Mouse (Mus musculus) urinary bladder, postnatal 10 days (tissue): ENCODE data around the gene Ptges2.
"Not testable (repeated sequence)": the region's sequence is repeated elsewhere in the genome, so short reads cannot be mapped to it uniquely, and the experiment has no call there.

Experiments used
- DNase-seq: peaks from one replicate; pipeline ENCODE4 v3.0.0; 2022; ENCODE audit warnings: low spot score

Gene Ptges2

GRCm38 (mm10) chr2:32395484-32395945, at the start of gene Ptges2:
Gene Ptges2 (plus strand): TSS chr2:32395896.
- DNase-seq = peak; percentile 63

- DNase-seq = no peak
Observed at GRCm38 (mm10) chr2:32347019-32347418, 48.7 kb upstream of the Ptges2 start.

- no peak for DNase-seq
Observed at GRCm38 (mm10) chr2:32348311-32348710, 47.4 kb upstream of the Ptges2 start.

GRCm38 (mm10) chr2:32349625-32350255, 46.0 kb upstream of the Ptges2 start:
- no peak for DNase-seq

- DNase-seq = no peak
Observed at GRCm38 (mm10) chr2:32350471-32351051, 45.1 kb upstream of the Ptges2 start.

GRCm38 (mm10) chr2:32351471-32351961, 44.2 kb upstream of the Ptges2 start:
- DNase-seq = no peak

- DNase-seq = no peak
Observed at GRCm38 (mm10) chr2:32352151-32353006, 43.3 kb upstream of the Ptges2 start, which contains the start of gene Ciz1. Gene Ciz1 (plus strand): TSS chr2:32352327.

GRCm38 (mm10) chr2:32353007-32353542, 42.6 kb upstream of the Ptges2 start, which contains the start of gene Dnm1:
Gene Dnm1 (minus strand): TSS chr2:32353338.
- DNase-seq = peak; percentile 78

- DNase-seq = no peak
Observed at GRCm38 (mm10) chr2:32353836-32354235, 41.9 kb upstream of the Ptges2 start.

GRCm38 (mm10) chr2:32354336-32354895, 41.3 kb upstream of the Ptges2 start:
- no peak for DNase-seq

GRCm38 (mm10) chr2:32356216-32356615, 39.5 kb upstream of the Ptges2 start:
- no peak for DNase-seq

- no peak for DNase-seq
Observed at GRCm38 (mm10) chr2:32357710-32358109, 38.0 kb upstream of the Ptges2 start.

- no peak for DNase-seq
Observed at GRCm38 (mm10) chr2:32358381-32358780, 37.3 kb upstream of the Ptges2 start.

GRCm38 (mm10) chr2:32360741-32361140, 35.0 kb upstream of the Ptges2 start:
- DNase-seq = no peak

GRCm38 (mm10) chr2:32361437-32361836, 34.3 kb upstream of the Ptges2 start:
- no peak for DNase-seq

- not testable (repeated sequence) for DNase-seq
Observed at GRCm38 (mm10) chr2:32362274-32362673, 33.4 kb upstream of the Ptges2 start.

GRCm38 (mm10) chr2:32362817-32363340, 32.8 kb upstream of the Ptges2 start:
- DNase-seq = peak; percentile 69

- no peak for DNase-seq
Observed at GRCm38 (mm10) chr2:32363376-32364106, 32.2 kb upstream of the Ptges2 start.

GRCm38 (mm10) chr2:32364121-32364520, 31.6 kb upstream of the Ptges2 start:
- no peak for DNase-seq

- DNase-seq = no peak
Observed at GRCm38 (mm10) chr2:32367315-32367714, 28.4 kb upstream of the Ptges2 start.

- DNase-seq = no peak
Observed at GRCm38 (mm10) chr2:32374191-32374590, 21.5 kb upstream of the Ptges2 start.
